Mouse (Mus musculus) ES-Bruce4 (cell line): Measurements from ENCODE around the gene Mtx1. TPM values are rescaled to one million over a fixed set of nuclear protein-coding genes. Genes with fewer than 3 reads are reported as not detected.
"Not testable (repeated sequence)": the region's sequence is repeated elsewhere in the genome, so short reads cannot be mapped to it uniquely, and the experiment has no call there.

Experiments
- H3K27ac ChIP-seq: 2 replicates; pipeline ENCODE4 v1.5.1; 2012; ENCODE audit warnings: low read length, inconsistent platforms; ENCODE audit not compliant: insufficient read depth
- H3K27me3 ChIP-seq: 2 replicates; pipeline ENCODE4 v1.6.1; 2012; ENCODE audit warnings: mild to moderate bottlenecking, low read length, inconsistent platforms; ENCODE audit not compliant: control insufficient read depth, poor library complexity, insufficient read depth, severe bottlenecking
- H3K36me3 ChIP-seq: 2 replicates; pipeline ENCODE4 v1.6.1; 2012; ENCODE audit warnings: inconsistent platforms, mild to moderate bottlenecking, low read length, moderate library complexity; ENCODE audit not compliant: control insufficient read depth, poor library complexity, insufficient read depth, severe bottlenecking
- H3K4me1 ChIP-seq: one replicate; pipeline ENCODE4 v1.8.1; 2011; ENCODE audit warnings: low read length; ENCODE audit not compliant: control insufficient read depth, insufficient read depth
- H3K4me3 ChIP-seq: 2 replicates; pipeline ENCODE4 v1.5.1; 2011; ENCODE audit warnings: low read depth, mild to moderate bottlenecking, low read length
- H3K9ac ChIP-seq: 2 replicates; pipeline ENCODE4 v1.6.1; 2012; ENCODE audit warnings: low read depth, mild to moderate bottlenecking, inconsistent platforms; ENCODE audit not compliant: poor library complexity, severe bottlenecking
- H3K9me3 ChIP-seq: replicated peaks from 2 replicates; pipeline ENCODE4 v1.6.1; 2012; ENCODE audit warnings: mild to moderate bottlenecking, low read length, inconsistent platforms; ENCODE audit not compliant: control insufficient read depth, poor library complexity, insufficient read depth, severe bottlenecking
- CTCF ChIP-seq: IDR thresholded peaks from one replicate; pipeline ENCODE4 v1.8.1; 2011; ENCODE audit warnings: low read depth, low read length
- EP300 ChIP-seq: IDR thresholded peaks from 2 replicates; pipeline ENCODE4 v1.6.1; 2011; ENCODE audit warnings: low read depth, low read length; ENCODE audit not compliant: insufficient read depth
- POLR2A ChIP-seq: IDR thresholded peaks from one replicate; pipeline ENCODE4 v1.8.1; 2011; ENCODE audit warnings: low read length; ENCODE audit not compliant: insufficient read depth
- polyA plus RNA-seq: library from polyadenylated mRNA; stranded (reverse); fragments of >200 nt; gene quantifications from 2 replicates; pipeline ENCODE4 v1.2.4, GENCODE M21; 2011; ENCODE audit warnings: low read depth; ENCODE audit not compliant: missing spikeins, insufficient read depth, insufficient read length

Mtx1 gene
- polyA plus RNA-seq, 1 experiment, result 136 TPM

DNA sequence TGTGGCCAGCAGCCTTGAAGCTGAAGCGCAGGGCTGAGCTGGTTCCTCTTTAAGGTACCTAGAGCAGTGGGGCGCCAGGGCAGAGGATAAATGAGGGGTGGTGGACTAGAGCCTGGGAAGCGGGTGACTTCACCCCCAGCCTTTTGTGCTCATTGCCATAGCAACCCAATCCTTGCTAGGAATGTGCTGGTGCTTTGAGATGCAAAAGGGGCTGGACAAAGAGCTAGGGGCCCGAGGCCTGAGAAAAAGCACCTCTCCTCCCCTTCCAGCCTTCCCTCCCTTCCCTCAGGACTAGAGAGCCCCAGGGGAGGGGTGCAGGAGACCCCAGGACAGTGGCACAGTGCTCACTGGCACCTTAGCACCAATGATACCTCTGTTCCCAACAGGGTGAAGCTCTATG is 970 bp downstream of the Mtx1 start:
- peak overlapping the region; percentile 68 for H3K27ac ChIP-seq
- peaks cover 10% of the 10 kb centered on the region for H3K4me1 ChIP-seq
- no peaks in the 10 kb centered on the region for H3K27me3 ChIP-seq
- H3K36me3 ChIP-seq, result no peaks in the 10 kb centered on the region
- no peaks in the 10 kb centered on the region for H3K9me3 ChIP-seq
- no peak for TF ChIP-seq CTCF
- TF ChIP-seq EP300, result peak; percentile 84
- peak overlapping the region; percentile 58 for H3K4me3 ChIP-seq
- peak overlapping the region; percentile 51 for H3K9ac ChIP-seq

DNA sequence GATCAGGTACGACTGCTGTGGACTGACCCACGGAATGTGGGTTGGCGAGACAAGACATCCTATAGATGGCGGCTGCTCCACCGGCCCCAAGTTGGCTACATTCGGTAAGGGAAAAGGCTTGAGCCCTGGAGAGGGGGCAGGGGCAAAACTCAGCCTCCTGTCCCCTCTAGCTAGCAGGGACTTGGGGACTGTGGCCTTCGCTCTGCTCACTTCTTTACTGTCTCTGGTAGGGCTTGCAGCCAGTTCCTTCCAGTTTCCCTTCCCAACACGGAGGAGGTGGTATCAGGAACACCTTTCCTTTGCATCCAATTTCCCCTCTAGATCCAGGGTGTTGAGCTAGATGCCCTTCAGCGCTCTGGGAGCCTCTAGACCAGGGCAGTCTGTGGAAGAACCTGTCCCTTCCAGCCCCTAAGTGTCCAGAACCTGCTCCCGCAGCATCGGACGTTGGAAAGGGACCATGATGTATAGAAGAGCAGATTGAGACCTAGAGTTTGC is 1.5 kb downstream of the Mtx1 start:
- Histone ChIP-seq H3K36me3 (no peaks in the 10 kb centered on the region), H3K27ac (peak overlapping the region; percentile 64), H3K4me3 (peak overlapping the region; percentile 9; the same call in 1 of the 2 replicates), H3K9ac (no peak overlapping the region), H3K27me3 (no peaks in the 10 kb centered on the region), H3K9me3 (no peaks in the 10 kb centered on the region), H3K4me1 (peaks cover 10% of the 10 kb centered on the region)
- TF ChIP-seq POLR2A (no peak), EP300 (no peak), CTCF (no peak)

DNA sequence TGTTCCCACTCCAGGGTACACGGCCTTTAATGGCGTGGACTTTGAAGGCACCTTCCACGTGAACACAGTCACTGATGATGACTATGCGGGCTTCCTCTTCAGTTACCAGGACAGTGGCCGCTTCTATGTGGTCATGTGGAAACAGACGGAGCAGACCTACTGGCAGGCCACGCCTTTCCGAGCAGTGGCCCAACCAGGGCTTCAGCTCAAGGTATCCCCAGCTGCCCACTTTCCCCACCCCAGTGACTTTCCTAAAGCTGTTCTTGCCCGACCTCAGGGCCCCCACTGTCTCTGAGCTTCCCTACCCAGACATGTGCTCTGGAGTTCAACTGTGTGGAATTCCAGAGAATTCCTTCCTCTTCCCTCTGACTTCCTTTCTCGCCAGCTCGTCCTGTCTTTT is 2.1 kb downstream of the Mtx1 start:
- Histone ChIP-seq H3K36me3 (no peaks in the 10 kb centered on the region), H3K9ac (no peak overlapping the region), H3K4me3 (no peak overlapping the region), H3K9me3 (no peaks in the 10 kb centered on the region), H3K27me3 (no peaks in the 10 kb centered on the region), H3K27ac (no peak overlapping the region), H3K4me1 (peaks cover 10% of the 10 kb centered on the region)
- TF ChIP-seq EP300 (no peak), CTCF (no peak), POLR2A (no peak)

DNA sequence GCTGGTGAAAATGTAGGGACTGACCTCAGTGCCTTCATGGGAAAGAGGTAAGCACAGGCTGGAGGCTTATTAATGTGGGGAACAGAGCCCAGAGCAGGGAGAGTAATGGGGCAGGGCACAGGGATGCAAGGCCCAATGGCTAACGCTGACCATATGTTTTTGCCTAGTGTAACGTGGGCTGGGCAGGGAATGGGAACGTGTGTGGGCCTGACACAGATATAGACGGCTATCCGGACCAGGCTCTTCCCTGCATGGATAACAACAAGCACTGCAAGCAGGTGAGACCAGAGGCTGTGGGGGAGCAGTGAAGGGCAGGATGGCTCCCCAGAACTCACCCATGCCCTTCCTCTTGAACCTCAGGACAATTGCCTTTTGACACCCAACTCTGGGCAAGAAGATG is 5.7 kb downstream of the Mtx1 start:
- no peak for TF ChIP-seq EP300
- TF ChIP-seq CTCF, result no peak
- no peak for TF ChIP-seq POLR2A
- H3K27me3 ChIP-seq, result no peaks in the 10 kb centered on the region
- no peak overlapping the region for H3K27ac ChIP-seq
- no peaks in the 10 kb centered on the region for H3K36me3 ChIP-seq
- peaks cover 10% of the 10 kb centered on the region for H3K4me1 ChIP-seq
- H3K9ac ChIP-seq, result no peak overlapping the region
- no peak overlapping the region for H3K4me3 ChIP-seq
- H3K9me3 ChIP-seq, result no peaks in the 10 kb centered on the region

DNA sequence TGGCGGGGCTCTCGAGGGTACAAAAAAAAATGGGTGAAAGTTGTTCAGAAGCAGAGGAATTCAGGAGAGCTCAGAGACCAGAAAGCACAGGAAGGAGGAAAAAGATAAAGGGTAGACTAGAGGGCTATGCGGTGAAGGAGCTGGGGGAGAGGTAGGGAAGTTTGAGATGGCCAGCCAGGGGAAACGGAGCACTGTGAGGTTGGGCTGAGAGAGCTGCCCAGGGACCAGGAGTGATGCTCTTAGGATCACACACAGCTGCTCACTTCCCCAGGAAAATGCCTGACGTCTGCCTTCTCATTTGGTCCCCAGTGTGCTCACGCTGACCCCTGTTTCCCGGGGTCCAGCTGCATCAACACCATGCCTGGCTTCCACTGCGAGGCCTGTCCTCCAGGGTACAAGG is 7.3 kb downstream of the Mtx1 start:
- Histone ChIP-seq H3K27ac (no peak overlapping the region), H3K4me1 (peaks cover under 1% of the 10 kb centered on the region), H3K9ac (no peak overlapping the region)

DNA sequence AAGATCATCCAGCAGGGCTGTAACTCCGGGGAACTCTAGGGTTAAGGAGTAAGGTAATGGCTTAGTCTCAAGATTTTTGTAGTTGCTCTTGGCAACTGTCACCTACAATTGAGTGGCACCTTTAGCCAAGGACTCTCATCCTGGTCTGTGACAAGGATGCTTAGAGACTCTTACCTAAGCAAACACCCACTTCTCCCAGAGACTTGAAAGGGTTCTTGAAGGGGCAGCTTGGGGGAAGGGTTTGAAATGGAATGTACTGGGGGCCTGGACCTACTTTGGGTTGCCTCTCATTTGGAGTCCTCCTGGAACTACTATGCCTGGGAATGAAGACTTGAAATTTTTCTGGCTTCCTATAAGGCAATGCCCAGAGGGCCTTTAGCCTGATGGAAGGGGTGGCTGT is 8.6 kb downstream of the Mtx1 start:
- H3K27ac ChIP-seq, result no peak overlapping the region
- no peaks in the 10 kb centered on the region for H3K27me3 ChIP-seq
- no peak overlapping the region for H3K4me3 ChIP-seq
- H3K4me1 ChIP-seq, result no peaks in the 10 kb centered on the region
- TF ChIP-seq POLR2A (no peak), CTCF (no peak), EP300 (no peak)
- no peaks in the 10 kb centered on the region for H3K36me3 ChIP-seq
- no peak overlapping the region for H3K9ac ChIP-seq
- no peaks in the 10 kb centered on the region for H3K9me3 ChIP-seq

More for the DNA sequence above, 7.3 kb downstream of the Mtx1 start:
- H3K36me3 ChIP-seq, result no peaks in the 10 kb centered on the region
- H3K27me3 ChIP-seq, result no peaks in the 10 kb centered on the region
- no peaks in the 10 kb centered on the region for H3K9me3 ChIP-seq
- TF ChIP-seq CTCF, result no peak
- no peak for TF ChIP-seq EP300
- no peak for TF ChIP-seq POLR2A
- H3K4me3 ChIP-seq, result no peak overlapping the region

DNA sequence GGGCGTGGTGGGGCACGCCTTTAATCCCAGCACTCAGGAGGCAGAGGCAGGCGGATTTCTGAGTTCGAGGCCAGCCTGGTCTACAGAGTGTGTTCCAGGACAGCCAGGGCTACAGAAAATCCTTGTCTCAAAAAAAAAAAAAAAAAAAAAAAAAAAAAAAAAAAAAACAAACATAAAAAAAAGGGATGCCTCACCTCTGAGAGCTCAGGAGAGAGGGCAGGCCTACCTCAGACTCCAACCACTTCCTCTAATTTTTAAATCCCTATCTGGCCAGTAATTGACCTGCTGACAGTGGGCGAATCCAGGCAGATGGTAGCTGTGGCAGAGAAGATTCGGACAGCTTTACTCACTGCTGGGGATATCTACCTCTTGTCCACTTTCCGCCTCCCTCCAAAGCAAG is 10.5 kb downstream of the Mtx1 start:
- not testable (repeated sequence) for H3K9ac ChIP-seq, H3K9me3 ChIP-seq, H3K4me3 ChIP-seq, H3K36me3 ChIP-seq, H3K4me1 ChIP-seq, H3K27me3 ChIP-seq, H3K27ac ChIP-seq
